Mouse (Mus musculus): ENCODE data around the gene Man1c1. TPM values are rescaled to one million over a fixed set of nuclear protein-coding genes. Genes with fewer than 3 reads are reported as not detected.
A peak's percentile ranks its signal among the peaks of the same experiment; 100 is the strongest.

Man1c1 gene
- polyA plus RNA-seq, 1 experiment from 2014 or later: 2.6 TPM

- Histone ChIP-seq H3K9me3 (no peaks in the 10 kb centered on the region), H3K27ac (replicated peaks) (0 out of 2 replicates have a peak overlapping the region, but pooled peaks have one; percentile 15), H3K36me3 (replicated peaks) (no peaks in the 10 kb centered on the region), H3K4me3 (no peak overlapping the region), H3K27me3 (replicated peaks; ENCODE audit: low read depth, poor library complexity, severe bottlenecking) (peaks cover 12% of the 10 kb centered on the region; the same call in 1 of the 2 replicates), H3K4me1 (peaks cover 38% of the 10 kb centered on the region)
- no peak for DNase-seq (ENCODE audit: low spot score)
- 60% methylated on average over 5 of the region's 5 CpGs for WGBS
Measured at GRCm38 (mm10) chr4:134606054-134606453, 98.0 kb downstream of the Man1c1 start.

DNA sequence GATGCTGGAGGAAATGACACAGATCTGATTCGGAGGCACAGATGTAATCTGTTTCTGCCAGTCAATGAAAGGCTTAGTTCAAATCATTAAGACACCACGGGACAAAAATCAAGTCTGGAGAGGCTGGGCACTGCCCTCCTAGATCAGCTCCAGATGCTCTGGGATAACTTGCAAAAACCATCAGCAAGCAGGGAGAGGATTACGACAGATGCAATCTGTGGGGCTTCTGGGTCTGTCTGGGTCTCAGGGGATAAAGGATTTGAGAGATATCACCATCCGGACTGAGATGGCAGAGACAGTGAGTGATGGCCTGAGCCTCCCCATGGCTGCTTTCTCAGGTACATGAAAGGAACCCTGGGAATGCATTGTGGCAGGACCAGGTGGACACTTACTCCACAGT lies 99.6 kb downstream of the Man1c1 start:
- Histone ChIP-seq H3K4me3 (no peak overlapping the region), H3K4me1 (peaks cover 47% of the 10 kb centered on the region), H3K27me3 (replicated peaks; ENCODE audit: low read depth, poor library complexity, severe bottlenecking) (peaks cover 12% of the 10 kb centered on the region; the same call in 1 of the 2 replicates), H3K9me3 (no peaks in the 10 kb centered on the region), H3K27ac (replicated peaks) (0 out of 2 replicates have a peak overlapping the region, but pooled peaks have one; percentile 48), H3K36me3 (replicated peaks) (no peaks in the 10 kb centered on the region)
- DNase-seq (ENCODE audit: low spot score): no peak
- WGBS: 41% methylated on average over 4 of the region's 4 CpGs

DNA sequence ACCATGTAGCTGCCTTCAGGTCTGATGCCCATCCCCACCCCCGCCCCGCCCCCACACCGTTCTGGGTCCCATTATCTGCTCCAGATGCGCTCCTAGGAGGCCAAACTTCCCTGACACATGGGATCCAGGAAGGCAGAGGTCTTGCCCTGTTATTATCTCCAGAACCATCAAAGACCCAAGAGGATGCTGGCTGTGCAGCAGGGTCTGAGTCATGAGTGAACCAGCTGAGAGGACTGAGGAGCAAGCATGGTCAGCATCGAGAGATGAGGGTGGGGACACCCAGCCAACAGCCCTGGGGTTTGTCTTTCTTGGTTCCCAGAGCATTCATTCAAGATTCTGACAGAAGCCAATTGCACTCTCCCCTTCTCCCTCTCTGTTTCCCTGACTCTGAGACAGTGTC lies 100.5 kb downstream of the Man1c1 start:
- peak; percentile 52 for DNase-seq (ENCODE audit: low spot score)
- Histone ChIP-seq H3K27ac (replicated peaks) (peak overlapping the region; percentile 48; the same call in 1 of the 2 replicates), H3K36me3 (replicated peaks) (no peaks in the 10 kb centered on the region), H3K9me3 (no peaks in the 10 kb centered on the region), H3K4me1 (peaks cover 50% of the 10 kb centered on the region), H3K27me3 (replicated peaks; ENCODE audit: low read depth, poor library complexity, severe bottlenecking) (peaks cover 12% of the 10 kb centered on the region; the same call in 1 of the 2 replicates), H3K4me3 (0 out of 2 replicates have a peak overlapping the region, but pooled peaks have one; percentile 3)
- 26% methylated on average over 5 of the region's 5 CpGs for WGBS

DNA sequence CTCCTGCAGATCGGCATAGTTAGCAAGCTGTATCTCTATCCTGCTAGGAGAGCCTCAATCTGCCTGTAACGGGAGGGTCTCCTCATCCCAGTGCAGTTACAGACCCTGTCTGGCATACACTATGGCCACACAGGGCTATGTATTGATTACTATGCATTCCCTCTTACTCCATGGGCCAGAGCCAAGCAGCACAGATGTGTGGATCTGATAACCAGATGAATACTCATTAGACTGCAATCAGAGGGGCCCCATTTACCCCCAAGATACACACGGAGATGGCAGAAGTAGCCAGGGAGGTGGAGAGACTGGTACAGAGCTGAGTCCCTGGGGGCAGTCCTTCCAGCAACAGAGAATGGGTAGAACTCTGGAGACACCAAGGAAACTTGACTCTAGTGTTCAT lies 101.5 kb downstream of the Man1c1 start:
- Histone ChIP-seq H3K4me1 (peaks cover 53% of the 10 kb centered on the region), H3K9me3 (no peaks in the 10 kb centered on the region), H3K36me3 (replicated peaks) (no peaks in the 10 kb centered on the region), H3K4me3 (no peak overlapping the region), H3K27me3 (replicated peaks; ENCODE audit: low read depth, poor library complexity, severe bottlenecking) (peaks cover 12% of the 10 kb centered on the region; the same call in 1 of the 2 replicates), H3K27ac (replicated peaks) (peak overlapping the region; percentile 48)
- 52% methylated on average over 3 of the region's 3 CpGs for WGBS
- DNase-seq (ENCODE audit: low spot score): no peak

DNA sequence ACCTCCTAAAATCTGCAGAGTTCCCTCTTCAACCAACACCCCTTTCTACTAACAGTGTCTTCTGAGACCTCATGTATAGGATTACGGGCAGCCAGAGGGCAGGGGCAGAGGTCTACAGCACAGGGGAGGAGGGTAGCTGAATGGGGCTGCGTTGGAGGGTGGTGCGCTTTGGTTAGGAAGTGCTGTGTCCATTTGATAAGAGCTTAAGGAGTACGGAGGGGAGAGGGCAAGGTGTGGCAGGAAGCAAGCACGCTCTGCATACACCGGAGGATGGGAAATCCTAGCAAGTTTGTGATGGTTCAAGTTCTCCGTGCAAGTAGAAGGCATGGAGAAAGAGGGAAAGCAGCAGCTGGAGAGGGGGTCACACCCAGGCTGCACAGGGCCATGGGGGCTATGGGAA lies 102.1 kb downstream of the Man1c1 start:
- 35% methylated on average over 7 of the region's 7 CpGs for WGBS
- no peak overlapping the region for H3K27ac ChIP-seq (replicated peaks)
- no peak for DNase-seq (ENCODE audit: low spot score)
- peaks cover 59% of the 10 kb centered on the region for H3K4me1 ChIP-seq
- H3K9me3 ChIP-seq: no peaks in the 10 kb centered on the region
- H3K4me3 ChIP-seq: no peak overlapping the region
- H3K27me3 ChIP-seq (replicated peaks; ENCODE audit: low read depth, poor library complexity, severe bottlenecking): peaks cover 12% of the 10 kb centered on the region; the same call in 1 of the 2 replicates
- H3K36me3 ChIP-seq (replicated peaks): no peaks in the 10 kb centered on the region

DNA sequence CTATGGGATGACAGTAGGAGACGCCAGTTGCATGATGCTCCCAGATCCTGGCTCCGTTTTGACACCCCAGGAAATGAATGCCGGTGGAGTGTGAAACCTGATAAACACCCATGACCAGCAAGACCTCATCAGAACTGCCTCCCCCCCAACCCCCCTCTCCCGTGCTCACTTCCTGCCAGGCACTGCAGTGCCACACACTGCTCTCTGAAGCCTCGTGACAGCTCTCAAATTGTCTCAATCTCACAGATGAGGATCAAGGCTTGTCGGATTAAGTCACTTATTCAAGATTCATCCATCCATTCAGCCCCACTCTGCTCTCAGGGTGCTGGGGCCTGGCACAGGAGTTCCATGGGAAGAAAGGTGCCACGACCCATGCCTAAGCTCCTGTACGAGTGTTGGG lies 102.7 kb downstream of the Man1c1 start:
- H3K36me3 ChIP-seq (replicated peaks): no peaks in the 10 kb centered on the region
- no peak overlapping the region for H3K4me3 ChIP-seq
- peaks cover 12% of the 10 kb centered on the region; the same call in 1 of the 2 replicates for H3K27me3 ChIP-seq (replicated peaks; ENCODE audit: low read depth, poor library complexity, severe bottlenecking)
- no peak overlapping the region; the same call in 1 of the 2 replicates for H3K27ac ChIP-seq (replicated peaks)
- 39% methylated on average over 8 of the region's 8 CpGs for WGBS
- DNase-seq (ENCODE audit: low spot score): no peak
- no peaks in the 10 kb centered on the region for H3K9me3 ChIP-seq
- H3K4me1 ChIP-seq: peaks cover 65% of the 10 kb centered on the region

DNA sequence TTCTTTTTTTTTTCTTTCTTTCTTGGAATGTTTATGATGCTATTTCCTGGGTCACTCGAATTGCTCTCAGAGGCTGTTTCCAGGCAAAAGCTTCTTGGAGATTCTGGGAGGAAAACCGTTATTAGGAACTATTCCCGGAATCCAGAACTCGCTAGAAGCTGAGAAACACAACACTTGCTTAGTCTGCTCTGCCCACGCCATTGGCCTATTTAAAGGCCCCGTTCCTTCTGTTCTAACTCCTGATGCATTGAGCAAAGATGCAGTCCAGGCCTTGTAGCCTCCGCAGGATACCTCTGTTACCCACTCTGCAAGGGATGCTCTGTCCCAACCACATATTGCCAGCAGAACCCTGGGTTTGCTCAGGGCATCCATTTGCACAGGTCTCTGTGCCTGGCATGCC lies 103.3 kb downstream of the Man1c1 start:
- Histone ChIP-seq H3K4me3 (no peak overlapping the region), H3K27ac (replicated peaks) (no peak overlapping the region), H3K9me3 (no peaks in the 10 kb centered on the region), H3K27me3 (replicated peaks; ENCODE audit: low read depth, poor library complexity, severe bottlenecking) (peaks cover 9% of the 10 kb centered on the region; the same call in 1 of the 2 replicates), H3K36me3 (replicated peaks) (no peaks in the 10 kb centered on the region), H3K4me1 (peaks cover 65% of the 10 kb centered on the region)
- whole genome bisulfite sequencing: 81% methylated on average over 7 of the region's 7 CpGs
- no peak for DNase-seq (ENCODE audit: low spot score)

DNA sequence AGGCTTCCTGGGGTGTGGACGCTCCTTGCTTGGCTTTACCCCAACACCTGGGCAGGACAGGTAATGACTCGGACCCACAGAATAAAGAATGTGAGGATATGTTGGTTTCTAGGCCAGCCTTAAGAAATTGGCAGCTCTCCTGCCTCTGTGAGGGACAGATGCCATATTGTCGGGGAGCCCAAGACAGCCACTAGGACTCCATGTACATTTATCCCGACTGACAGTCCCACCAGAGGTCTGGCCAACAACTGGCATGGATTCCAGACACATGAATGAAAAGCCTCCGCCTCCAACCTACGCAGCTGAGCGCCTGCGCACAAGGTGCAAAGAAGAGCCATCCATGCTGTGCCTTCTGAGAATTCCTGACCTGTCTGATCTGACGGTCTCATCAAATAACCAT lies 104.0 kb downstream of the Man1c1 start:
- Histone ChIP-seq H3K4me1 (peaks cover 65% of the 10 kb centered on the region), H3K9me3 (no peaks in the 10 kb centered on the region), H3K4me3 (no peak overlapping the region), H3K36me3 (replicated peaks) (no peaks in the 10 kb centered on the region), H3K27me3 (replicated peaks; ENCODE audit: low read depth, poor library complexity, severe bottlenecking) (peaks cover 1% of the 10 kb centered on the region; the same call in 1 of the 2 replicates), H3K27ac (replicated peaks) (no peak overlapping the region)
- DNase-seq (ENCODE audit: low spot score): no peak
- WGBS: 89% methylated on average over 9 of the region's 9 CpGs

GRCm38 (mm10) chr4:134596816-134597692 lies 107.0 kb downstream of the Man1c1 start:
- DNase-seq (ENCODE audit: low spot score): no peak
- peaks cover 39% of the 10 kb centered on the region for H3K4me1 ChIP-seq
- H3K9me3 ChIP-seq: no peaks in the 10 kb centered on the region
- no peaks in the 10 kb centered on the region for H3K27me3 ChIP-seq (replicated peaks; ENCODE audit: low read depth, poor library complexity, severe bottlenecking)
- 81% methylated on average over 10 of the region's 10 CpGs for WGBS
- H3K4me3 ChIP-seq: no peak overlapping the region
- no peaks in the 10 kb centered on the region for H3K36me3 ChIP-seq (replicated peaks)
- H3K27ac ChIP-seq (replicated peaks): peak overlapping the region; percentile 37; the same call in 1 of the 2 replicates

GRCm38 (mm10) chr4:134594731-134595439 lies 109.2 kb downstream of the Man1c1 start:
- Histone ChIP-seq H3K9me3 (no peaks in the 10 kb centered on the region), H3K4me1 (peaks cover 33% of the 10 kb centered on the region), H3K27ac (replicated peaks) (no peak overlapping the region), H3K4me3 (no peak overlapping the region), H3K36me3 (replicated peaks) (no peaks in the 10 kb centered on the region), H3K27me3 (replicated peaks; ENCODE audit: low read depth, poor library complexity, severe bottlenecking) (no peaks in the 10 kb centered on the region)
- no peak for DNase-seq (ENCODE audit: low spot score)
- 92% methylated on average over 10 of the region's 10 CpGs for WGBS

GRCm38 (mm10) chr4:134592442-134592841 lies 111.6 kb downstream of the Man1c1 start:
- 75% methylated on average over 4 of the region's 4 CpGs for WGBS
- Histone ChIP-seq H3K4me3 (no peak overlapping the region), H3K9me3 (no peaks in the 10 kb centered on the region), H3K4me1 (peaks cover 29% of the 10 kb centered on the region), H3K27ac (replicated peaks) (0 out of 2 replicates have a peak overlapping the region, but pooled peaks have one; percentile 19), H3K27me3 (replicated peaks; ENCODE audit: low read depth, poor library complexity, severe bottlenecking) (no peaks in the 10 kb centered on the region), H3K36me3 (replicated peaks) (no peaks in the 10 kb centered on the region)
- DNase-seq (ENCODE audit: low spot score): no peak

GRCm38 (mm10) chr4:134591506-134592061 lies 112.5 kb downstream of the Man1c1 start:
- WGBS: 56% methylated on average over 11 of the region's 11 CpGs
- Histone ChIP-seq H3K9me3 (no peaks in the 10 kb centered on the region), H3K27ac (replicated peaks) (0 out of 2 replicates have a peak overlapping the region, but pooled peaks have one; percentile 21)

More at GRCm38 (mm10) chr4:134591506-134592061, 112.5 kb downstream of the Man1c1 start:
- Histone ChIP-seq H3K27me3 (replicated peaks; ENCODE audit: low read depth, poor library complexity, severe bottlenecking) (no peaks in the 10 kb centered on the region), H3K4me3 (no peak overlapping the region), H3K36me3 (replicated peaks) (no peaks in the 10 kb centered on the region), H3K4me1 (peaks cover 22% of the 10 kb centered on the region)
- DNase-seq (ENCODE audit: low spot score): no peak

Measured in embryonic facial prominence, embryonic 10.5 days (tissue).